Mouse (Mus musculus) embryonic facial prominence, embryonic 15.5 days (tissue): ENCODE data around the gene Ntm. TPM values are rescaled to one million over a fixed set of nuclear protein-coding genes. Genes with fewer than 3 reads are reported as not detected.

Experiments used
- ATAC-seq: fragments of 200-750 bp; cut with Nextera tagmentation; 2 replicates; pipeline ENCODE4 v1.8.0; 2017; ENCODE audit warnings: low read depth, moderate TSS enrichment; ENCODE audit not compliant: insufficient number of reproducible peaks, low FRiP score, low TSS enrichment
- H3K27ac ChIP-seq: fragments of 300-500 bp; sonication (generic); replicated peaks from 2 replicates; pipeline ENCODE4 v1.5.1; 2015; ENCODE audit warnings: mild to moderate bottlenecking, inconsistent platforms
- H3K27me3 ChIP-seq: fragments of 300-500 bp; sonication (generic); 2 replicates; pipeline ENCODE4 v1.6.1; 2015; ENCODE audit warnings: inconsistent platforms
- H3K36me3 ChIP-seq: fragments of 300-500 bp; sonication (generic); 2 replicates; pipeline ENCODE4 v1.6.1; 2015; ENCODE audit warnings: mild to moderate bottlenecking, inconsistent platforms
- H3K4me1 ChIP-seq: fragments of 300-500 bp; sonication (generic); 2 replicates; pipeline ENCODE4 v1.6.1; 2015; ENCODE audit warnings: inconsistent platforms
- H3K4me2 ChIP-seq: fragments of 300-500 bp; sonication (generic); replicated peaks from 2 replicates; pipeline ENCODE4 v1.6.1; 2015; ENCODE audit warnings: mild to moderate bottlenecking, inconsistent platforms
- H3K4me3 ChIP-seq: fragments of 300-500 bp; sonication (generic); replicated peaks from 2 replicates; pipeline ENCODE4 v1.5.1; 2015; ENCODE audit warnings: mild to moderate bottlenecking, inconsistent platforms
- H3K9ac ChIP-seq: fragments of 300-500 bp; sonication (generic); 2 replicates; pipeline ENCODE4 v1.6.1; 2015; ENCODE audit warnings: inconsistent platforms
- H3K9me3 ChIP-seq: fragments of 300-500 bp; sonication (generic); replicated peaks from 2 replicates; pipeline ENCODE4 v1.6.1; 2016; ENCODE audit warnings: inconsistent platforms
- WGBS: fragments of 180-500 bp; shearing (Covaris S2); methylation state at CpG from one replicate; pipeline ENCODE4 v1.1.7; 2015; 5-methylcytosine and 5-hydroxymethylcytosine counted together
- polyA plus RNA-seq: library from polyadenylated mRNA; unstranded; fragments of >200 nt; fragmentation: Nextera tagmentation; extraction: Ambion mirVana; gene quantifications from 2 replicates; pipeline ENCODE4 v1.2.1, GENCODE M21; 2015

Ntm gene
- polyA plus RNA-seq, 1 experiment from 2014 or later, result 23.8 TPM

GRCm38 (mm10) chr9:29181661-29182060 is 781.3 kb downstream of the Ntm start:
- no peaks in the 10 kb centered on the region for H3K27me3 ChIP-seq
- H3K9me3 ChIP-seq, result no peaks in the 10 kb centered on the region
- no peak overlapping the region for H3K9ac ChIP-seq
- H3K36me3 ChIP-seq, result no peaks in the 10 kb centered on the region
- no peak overlapping the region for H3K4me3 ChIP-seq
- ATAC-seq, result no peak
- H3K4me1 ChIP-seq, result no peaks in the 10 kb centered on the region
- no peak overlapping the region for H3K27ac ChIP-seq
- WGBS, result 80% methylated on average over 2 of the region's 2 CpGs
- H3K4me2 ChIP-seq, result no peak overlapping the region

- H3K4me1 ChIP-seq, result no peaks in the 10 kb centered on the region
- no peak overlapping the region for H3K4me2 ChIP-seq
- H3K9me3 ChIP-seq, result no peaks in the 10 kb centered on the region
- no peaks in the 10 kb centered on the region for H3K36me3 ChIP-seq
- no peak overlapping the region for H3K27ac ChIP-seq
- 53% methylated on average over 2 of the region's 2 CpGs for WGBS
- no peaks in the 10 kb centered on the region for H3K27me3 ChIP-seq
- no peak for ATAC-seq
- H3K4me3 ChIP-seq, result no peak overlapping the region
- H3K9ac ChIP-seq, result no peak overlapping the region
Measured at GRCm38 (mm10) chr9:29165731-29166130, 797.2 kb downstream of the Ntm start.

- no peaks in the 10 kb centered on the region for H3K36me3 ChIP-seq
- no peaks in the 10 kb centered on the region for H3K4me1 ChIP-seq
- H3K27me3 ChIP-seq, result no peaks in the 10 kb centered on the region
- H3K4me3 ChIP-seq, result no peak overlapping the region
- WGBS, result 36% methylated on average over 7 of the region's 7 CpGs
- no peaks in the 10 kb centered on the region for H3K9me3 ChIP-seq
- H3K27ac ChIP-seq, result no peak overlapping the region
- no peak for ATAC-seq
- no peak overlapping the region for H3K4me2 ChIP-seq
- no peak overlapping the region for H3K9ac ChIP-seq
Measured at GRCm38 (mm10) chr9:29161059-29161642, 801.8 kb downstream of the Ntm start.

GRCm38 (mm10) chr9:29145901-29146300 is 817.0 kb downstream of the Ntm start:
- Histone ChIP-seq H3K27ac (no peak overlapping the region), H3K9ac (no peak overlapping the region), H3K4me1 (no peaks in the 10 kb centered on the region), H3K27me3 (no peaks in the 10 kb centered on the region), H3K4me3 (no peak overlapping the region), H3K36me3 (no peaks in the 10 kb centered on the region), H3K9me3 (no peaks in the 10 kb centered on the region), H3K4me2 (no peak overlapping the region)
- WGBS, result 14% methylated on average over 4 of the region's 4 CpGs
- no peak for ATAC-seq

DNA sequence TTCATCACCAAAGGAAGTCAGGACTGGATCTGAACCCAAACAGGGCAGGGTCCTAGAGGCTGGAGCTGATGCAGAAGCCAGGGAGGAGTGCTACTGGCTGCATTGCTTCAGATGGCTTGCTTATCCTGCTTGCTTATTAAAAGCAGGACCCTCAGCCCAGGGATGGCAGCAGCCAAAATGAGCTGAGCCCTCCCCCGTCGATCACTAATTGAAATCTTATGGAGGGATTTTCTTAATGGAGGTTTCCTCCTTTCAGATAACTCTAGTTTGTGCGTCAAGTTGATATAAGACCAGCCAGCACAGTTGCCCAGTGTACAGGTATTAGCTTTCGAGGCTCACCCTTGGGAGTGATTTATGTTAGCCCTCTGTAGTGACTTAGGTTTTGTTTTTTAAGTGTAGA is 826.9 kb downstream of the Ntm start:
- H3K9me3 ChIP-seq, result no peaks in the 10 kb centered on the region
- H3K9ac ChIP-seq, result no peak overlapping the region
- H3K4me1 ChIP-seq, result no peaks in the 10 kb centered on the region
- no peak overlapping the region for H3K4me3 ChIP-seq
- 43% methylated on average over 4 of the region's 4 CpGs for WGBS
- H3K27ac ChIP-seq, result no peak overlapping the region
- H3K4me2 ChIP-seq, result no peak overlapping the region
- H3K36me3 ChIP-seq, result no peaks in the 10 kb centered on the region
- H3K27me3 ChIP-seq, result no peaks in the 10 kb centered on the region
- ATAC-seq, result no peak

GRCm38 (mm10) chr9:29130717-29131292 is 832.1 kb downstream of the Ntm start:
- no peak overlapping the region for H3K4me2 ChIP-seq
- H3K27ac ChIP-seq, result no peak overlapping the region
- H3K9ac ChIP-seq, result no peak overlapping the region
- ATAC-seq, result no peak
- no peaks in the 10 kb centered on the region for H3K4me1 ChIP-seq
- H3K27me3 ChIP-seq, result no peaks in the 10 kb centered on the region
- no peaks in the 10 kb centered on the region for H3K9me3 ChIP-seq
- no peak overlapping the region for H3K4me3 ChIP-seq
- no peaks in the 10 kb centered on the region for H3K36me3 ChIP-seq
- WGBS, result 67% methylated on average over 5 of the region's 5 CpGs

GRCm38 (mm10) chr9:29130316-29130715 is 832.6 kb downstream of the Ntm start:
- 34% methylated on average over 4 of the region's 4 CpGs for WGBS
- H3K4me3 ChIP-seq, result no peak overlapping the region
- no peaks in the 10 kb centered on the region for H3K4me1 ChIP-seq
- no peak overlapping the region for H3K9ac ChIP-seq
- no peaks in the 10 kb centered on the region for H3K27me3 ChIP-seq
- H3K4me2 ChIP-seq, result no peak overlapping the region
- no peak overlapping the region for H3K27ac ChIP-seq
- no peaks in the 10 kb centered on the region for H3K9me3 ChIP-seq
- H3K36me3 ChIP-seq, result no peaks in the 10 kb centered on the region
- no peak for ATAC-seq

GRCm38 (mm10) chr9:29128416-29128815 is 834.5 kb downstream of the Ntm start:
- no peak overlapping the region for H3K9ac ChIP-seq
- ATAC-seq, result no peak
- no peak overlapping the region for H3K4me2 ChIP-seq
- H3K36me3 ChIP-seq, result no peaks in the 10 kb centered on the region
- no peaks in the 10 kb centered on the region for H3K9me3 ChIP-seq
- no peak overlapping the region for H3K4me3 ChIP-seq
- no peaks in the 10 kb centered on the region for H3K27me3 ChIP-seq
- 87% methylated on average over 2 of the region's 2 CpGs for WGBS
- H3K4me1 ChIP-seq, result no peaks in the 10 kb centered on the region
- no peak overlapping the region for H3K27ac ChIP-seq

DNA sequence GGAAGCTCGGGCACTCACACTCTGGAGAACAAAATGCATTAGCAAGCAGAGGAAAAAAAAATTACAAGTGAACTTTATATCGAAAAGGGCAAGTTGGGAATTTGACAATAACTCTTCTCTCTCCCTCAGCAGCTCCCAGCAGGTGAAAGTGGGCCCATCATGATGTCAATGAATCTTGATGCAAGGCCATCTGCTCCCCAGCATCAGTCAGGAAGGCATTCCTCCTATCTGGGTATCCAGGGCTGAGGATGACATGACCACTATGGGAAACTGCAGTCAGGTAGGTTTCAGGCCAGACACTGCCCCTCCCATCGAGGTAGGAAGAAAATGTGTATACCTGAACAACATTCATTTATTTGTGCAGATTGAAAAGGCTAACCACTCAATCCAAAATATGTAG is 838.5 kb downstream of the Ntm start:
- Histone ChIP-seq H3K27ac (no peak overlapping the region), H3K9me3 (no peaks in the 10 kb centered on the region), H3K27me3 (no peaks in the 10 kb centered on the region), H3K4me1 (no peaks in the 10 kb centered on the region), H3K9ac (no peak overlapping the region), H3K4me2 (no peak overlapping the region), H3K4me3 (no peak overlapping the region), H3K36me3 (no peaks in the 10 kb centered on the region)
- ATAC-seq, result no peak
- 76% methylated on average over 3 of the region's 3 CpGs for WGBS

GRCm38 (mm10) chr9:29123828-29124227 is 839.1 kb downstream of the Ntm start:
- no peak for ATAC-seq

GRCm38 (mm10) chr9:29117561-29118112 is 845.3 kb downstream of the Ntm start:
- no peak for ATAC-seq
- H3K27ac ChIP-seq, result no peak overlapping the region
- no peak overlapping the region for H3K4me2 ChIP-seq
- 49% methylated on average over 2 of the region's 2 CpGs for WGBS
- H3K4me1 ChIP-seq, result no peaks in the 10 kb centered on the region
- no peak overlapping the region for H3K9ac ChIP-seq
- no peaks in the 10 kb centered on the region for H3K36me3 ChIP-seq
- H3K4me3 ChIP-seq, result no peak overlapping the region
- no peaks in the 10 kb centered on the region for H3K27me3 ChIP-seq
- H3K9me3 ChIP-seq, result no peaks in the 10 kb centered on the region

More at GRCm38 (mm10) chr9:29123828-29124227, 839.1 kb downstream of the Ntm start:
- no peak overlapping the region for H3K4me2 ChIP-seq
- no peaks in the 10 kb centered on the region for H3K36me3 ChIP-seq
- WGBS, result 73% methylated on average over 2 of the region's 2 CpGs
- H3K9me3 ChIP-seq, result no peaks in the 10 kb centered on the region
- no peak overlapping the region for H3K9ac ChIP-seq
- no peaks in the 10 kb centered on the region for H3K27me3 ChIP-seq
- H3K27ac ChIP-seq, result no peak overlapping the region
- no peaks in the 10 kb centered on the region for H3K4me1 ChIP-seq
- no peak overlapping the region for H3K4me3 ChIP-seq

DNA sequence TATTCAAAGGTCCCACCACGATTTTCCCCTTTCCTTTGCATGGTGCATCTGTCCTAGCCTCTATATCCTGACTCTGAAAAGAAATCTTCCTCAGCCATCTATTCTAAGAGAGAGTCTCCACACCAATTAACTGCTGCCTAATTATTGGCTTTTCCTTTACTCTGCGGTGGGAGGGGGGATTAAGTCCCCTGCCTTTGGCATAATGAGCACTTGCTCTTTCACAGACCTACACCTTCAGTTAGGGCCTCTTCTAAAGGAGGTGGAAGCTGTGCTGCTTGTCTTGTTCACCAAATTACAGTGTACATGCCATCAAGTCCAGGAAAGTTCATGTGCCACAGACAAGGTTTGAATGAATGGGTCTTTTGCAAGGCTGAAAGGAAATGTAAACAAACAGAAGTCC is 847.6 kb downstream of the Ntm start:
- ATAC-seq, result no peak
- Histone ChIP-seq H3K4me2 (no peak overlapping the region), H3K9me3 (no peaks in the 10 kb centered on the region), H3K27ac (no peak overlapping the region), H3K4me1 (no peaks in the 10 kb centered on the region), H3K4me3 (no peak overlapping the region), H3K27me3 (no peaks in the 10 kb centered on the region), H3K36me3 (no peaks in the 10 kb centered on the region), H3K9ac (no peak overlapping the region)
- WGBS, result 26% methylated on average over 2 of the region's 2 CpGs
